Mouse (Mus musculus) embryonic fibroblast, embryonic 13.5 days (primary cell): Measurements from ENCODE around the gene Fkbp5.

Experiments
- CTCF ChIP-seq: IDR thresholded peaks from 2 replicates; pipeline ENCODE4 v1.5.1; 2011; ENCODE audit warnings: mild to moderate bottlenecking, control low read depth, low read length, moderate library complexity, borderline replicate concordance; ENCODE audit not compliant: insufficient read depth
- POLR2A ChIP-seq: IDR thresholded peaks from 2 replicates; pipeline ENCODE4 v1.6.1; 2011; ENCODE audit warnings: low read depth, mild to moderate bottlenecking, control low read depth, low read length, moderate library complexity

DNA sequence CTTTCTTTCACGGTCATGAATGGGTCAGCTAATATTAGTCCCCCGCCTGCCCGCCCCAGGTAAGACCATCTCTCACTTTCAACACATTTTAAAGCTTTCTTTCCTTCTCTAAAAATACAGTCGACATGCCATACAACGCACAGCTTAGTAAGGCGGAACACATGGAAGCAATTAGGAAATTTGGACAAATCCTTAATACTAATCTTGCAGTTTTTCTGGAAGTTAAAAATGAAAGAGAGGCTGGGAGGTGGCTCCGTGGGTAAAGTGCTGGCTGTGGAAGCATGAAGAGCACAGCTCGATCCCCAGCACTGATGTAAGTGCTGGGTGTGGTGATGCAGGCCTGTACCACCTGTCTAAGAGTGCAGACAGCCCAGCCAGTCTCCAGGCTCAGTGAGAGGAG, 39.9 kb downstream of the Fkbp5 start:
- TF ChIP-seq POLR2A (no peak), CTCF (no peak)
